Mouse (Mus musculus) liver, postnatal 0 days (tissue): ENCODE data around the gene Gsx2.

Experiments used
- CTCF ChIP-seq: sonication (generic); IDR thresholded peaks from 2 replicates; pipeline ENCODE4 v1.5.1; 2016; ENCODE audit warnings: antibody characterized with exemption, low read depth
- EP300 ChIP-seq: IDR thresholded peaks from 2 replicates; pipeline ENCODE4 v1.6.1; 2016; ENCODE audit warnings: antibody characterized with exemption, low read depth, mild to moderate bottlenecking

GRCm38 (mm10) chr5:75039307-75039706 lies 36.1 kb upstream of the Gsx2 start:
- TF ChIP-seq CTCF (no peak), EP300 (no peak)
